Mouse (Mus musculus) CH12.LX (cell line): ENCODE data around the gene Tmem150a. TPM values are rescaled to one million over a fixed set of nuclear protein-coding genes. Genes with fewer than 3 reads are reported as not detected.

Experiments
- DNase-seq: peaks from one replicate; pipeline ENCODE4 v3.0.0-alpha.2; 2013; ENCODE audit errors: extremely low read depth
- H3K27ac ChIP-seq: 2 replicates; pipeline ENCODE4 v1.5.1; 2012; ENCODE audit warnings: low read depth, mild to moderate bottlenecking, control low read depth, moderate library complexity; ENCODE audit not compliant: insufficient read depth
- H3K27me3 ChIP-seq: replicated peaks from 2 replicates; pipeline ENCODE3; 2012; ENCODE audit warnings: inconsistent platforms
- H3K36me3 ChIP-seq, 2 experiments: replicated peaks in 1 of 2; 2 replicates each; pipeline versions ENCODE3 to v1.6.1; 2012; ENCODE audit warnings: inconsistent platforms in 1 of 2, low read length in 1 of 2, mild to moderate bottlenecking in 1 of 2, mixed read lengths in 1 of 2, moderate library complexity in 1 of 2; ENCODE audit not compliant: control insufficient read depth in 1 of 2, insufficient read depth in 1 of 2
- H3K4me1 ChIP-seq, 2 experiments: 2 replicates each; pipeline ENCODE4 v1.6.1; 2012; ENCODE audit warnings: inconsistent platforms in 1 of 2, moderate library complexity in 1 of 2; ENCODE audit not compliant: insufficient read depth in 2 of 2, control insufficient read depth in 1 of 2
- H3K4me2 ChIP-seq: 2 replicates; pipeline ENCODE4 v1.6.1; 2012; ENCODE audit warnings: low read depth, mild to moderate bottlenecking, control low read depth; ENCODE audit not compliant: poor library complexity, insufficient read depth, severe bottlenecking
- H3K4me3 ChIP-seq, 3 experiments: fragments of 150-350 bp in 1 of 3; sonication (generic) in 1 of 3; replicated peaks in 1 of 3; 2 replicates each; pipeline versions ENCODE3 to v1.5.1; 2011 to 2012; ENCODE audit warnings: low read depth in 2 of 3, low read length in 2 of 3, mild to moderate bottlenecking in 2 of 3, moderate library complexity in 2 of 3, control low read depth in 1 of 3, improper control_type of control experiment in 1 of 3, inconsistent platforms in 1 of 3, mixed read lengths in 1 of 3; ENCODE audit not compliant: poor library complexity in 1 of 3
- H3K79me2 ChIP-seq: replicated peaks from 2 replicates; pipeline ENCODE4 v1.6.1; 2012; ENCODE audit warnings: mild to moderate bottlenecking, moderate library complexity; ENCODE audit not compliant: control insufficient read depth, poor library complexity, insufficient read depth, severe bottlenecking; ENCODE audit errors: extremely low read depth
- H3K9ac ChIP-seq: 2 replicates; pipeline ENCODE4 v1.6.1; 2012; ENCODE audit warnings: low read depth, mild to moderate bottlenecking, control low read depth, moderate library complexity; ENCODE audit not compliant: insufficient read depth
- H3K9me3 ChIP-seq: replicated peaks from 2 replicates; pipeline ENCODE3; 2012; ENCODE audit warnings: low read length, inconsistent platforms, mixed read lengths
- CTCF ChIP-seq, 2 experiments: IDR thresholded peaks in 1 of 2; conservative IDR thresholded peaks in 1 of 2; 2 replicates each; pipeline ENCODE4 v1.5.1; 2011 to 2012; ENCODE audit warnings: low read depth in 2 of 2, low read length in 2 of 2, improper control_type of control experiment in 1 of 2, inconsistent platforms in 1 of 2, mild to moderate bottlenecking in 1 of 2, moderate library complexity in 1 of 2
- ELF1 ChIP-seq: IDR thresholded peaks from 2 replicates; pipeline ENCODE4 v1.6.1; 2014; ENCODE audit warnings: low read depth, mild to moderate bottlenecking, inconsistent platforms, low read length, improper control_type of control experiment
- EP300 ChIP-seq: IDR thresholded peaks from 2 replicates; pipeline ENCODE4 v1.6.1; 2011; ENCODE audit warnings: low read length, improper control_type of control experiment
- ETS1 ChIP-seq: conservative IDR thresholded peaks from 2 replicates; pipeline ENCODE4 v1.6.1; 2012; ENCODE audit warnings: low read depth, mild to moderate bottlenecking, inconsistent platforms, low read length, improper control_type of control experiment, moderate library complexity
- GABPA ChIP-seq: IDR thresholded peaks from 2 replicates; pipeline ENCODE4 v1.6.1; 2012; ENCODE audit warnings: low read depth, low read length, improper control_type of control experiment, inconsistent platforms; ENCODE audit not compliant: insufficient replicate concordance
- JUND ChIP-seq: conservative IDR thresholded peaks from 2 replicates; pipeline ENCODE4 v1.6.1; 2011; ENCODE audit warnings: low read depth, low read length, improper control_type of control experiment
- KAT2A ChIP-seq: IDR thresholded peaks from 2 replicates; pipeline ENCODE4 v1.6.1; 2012; ENCODE audit warnings: low read length, improper control_type of control experiment, inconsistent platforms; ENCODE audit not compliant: insufficient replicate concordance
- MAFK ChIP-seq: IDR thresholded peaks from 2 replicates; pipeline ENCODE4 v1.6.1; 2011; ENCODE audit warnings: low read length, improper control_type of control experiment; ENCODE audit not compliant: insufficient replicate concordance
- MAX ChIP-seq: IDR thresholded peaks from 2 replicates; pipeline ENCODE4 v1.6.1; 2011; ENCODE audit warnings: low read length, improper control_type of control experiment
- MEF2A ChIP-seq: IDR thresholded peaks from 2 replicates; pipeline ENCODE4 v1.6.1; 2014; ENCODE audit warnings: low read depth, mild to moderate bottlenecking, inconsistent platforms, low read length, improper control_type of control experiment, borderline replicate concordance
- MXI1 ChIP-seq: IDR thresholded peaks from 2 replicates; pipeline ENCODE4 v1.6.1; 2011; ENCODE audit warnings: mild to moderate bottlenecking, low read depth, low read length, improper control_type of control experiment
- MYC ChIP-seq: IDR thresholded peaks from 2 replicates; pipeline ENCODE4 v1.6.1; 2011; ENCODE audit warnings: low read depth, mild to moderate bottlenecking, improper control_type of control experiment, low read length
- NELFE ChIP-seq: IDR thresholded peaks from 2 replicates; pipeline ENCODE4 v1.6.1; 2011; ENCODE audit warnings: low read depth, low read length, improper control_type of control experiment
- PAX5 ChIP-seq: IDR thresholded peaks from 2 replicates; pipeline ENCODE4 v1.6.1; 2012; ENCODE audit warnings: low read length, inconsistent platforms, mixed read lengths
- POLR2AphosphoS2 ChIP-seq: IDR thresholded peaks from 2 replicates; pipeline ENCODE4 v1.6.1; 2011; ENCODE audit warnings: low read depth, low read length, improper control_type of control experiment
- RAD21 ChIP-seq: IDR thresholded peaks from 2 replicates; pipeline ENCODE4 v1.6.1; 2011; ENCODE audit warnings: low read depth, mild to moderate bottlenecking, low read length, improper control_type of control experiment, moderate library complexity
- RCOR1 ChIP-seq: conservative IDR thresholded peaks from 2 replicates; pipeline ENCODE4 v1.6.1; 2012; ENCODE audit warnings: low read depth, mild to moderate bottlenecking, inconsistent platforms, low read length, improper control_type of control experiment
- SIN3A ChIP-seq: IDR thresholded peaks from 2 replicates; pipeline ENCODE4 v1.6.1; 2012; ENCODE audit warnings: low read length, improper control_type of control experiment, inconsistent platforms
- TCF12 ChIP-seq: IDR thresholded peaks from 2 replicates; pipeline ENCODE4 v1.6.1; 2014; ENCODE audit warnings: low read depth, mild to moderate bottlenecking, inconsistent platforms, low read length, improper control_type of control experiment
- ZC3H11A ChIP-seq: IDR thresholded peaks from 2 replicates; pipeline ENCODE4 v1.6.1; 2012; ENCODE audit warnings: low read depth, mild to moderate bottlenecking, inconsistent platforms, low read length, improper control_type of control experiment
- ZKSCAN1 ChIP-seq: IDR thresholded peaks from 2 replicates; pipeline ENCODE4 v1.6.1; 2012; ENCODE audit warnings: low read depth, inconsistent platforms, low read length, improper control_type of control experiment, borderline replicate concordance
- ZMIZ1 ChIP-seq: IDR thresholded peaks from 2 replicates; pipeline ENCODE4 v1.6.1; 2012; ENCODE audit warnings: low read depth, mild to moderate bottlenecking, inconsistent platforms, low read length, improper control_type of control experiment
- ZNF384 ChIP-seq: IDR thresholded peaks from 2 replicates; pipeline ENCODE4 v1.6.1; 2012; ENCODE audit warnings: low read depth, low read length, improper control_type of control experiment, inconsistent platforms
- dilution Hi-C: fragments of 300-500 bp; cut with MboI; formaldehyde crosslinking; loops from 2 replicates; pipeline ENCODE4 v1.14.3; 2020; ENCODE audit warnings: low sequenced_read_pairs; ENCODE audit not compliant: extremely low pct_unique_long_range_greater_than_20kb, extremely low pct_ligation_motif_present
- in situ Hi-C: fragments of 300-500 bp; cut with MboI; formaldehyde crosslinking; loops from 3 replicates; pipeline ENCODE4 v1.14.3; 2019; ENCODE audit warnings: low sequenced_read_pairs, low pct_ligation_motif_present, low pct_unique_long_range_greater_than_20kb, mixed read lengths
- polyA plus RNA-seq: library from polyadenylated mRNA; unstranded; fragments of >175 nt; gene quantifications from 2 replicates; pipeline ENCODE4 v1.2.1, GENCODE M21; 2012; ENCODE audit warnings: low read depth; ENCODE audit not compliant: insufficient read length
- total RNA-seq, 2 experiments: library from RNA; depleted of rRNA; stranded (reverse); fragments of 300-350 nt in 1 of 2; fragments of >200 nt in 1 of 2; gene quantifications; 2 replicates each; pipeline ENCODE4 v1.2.3; 2012 to 2014

The Tmem150a gene
- total and polyA plus RNA-seq, 3 experiments, result 0.24 to 0.93 (median 0.59) TPM

GRCm38 (mm10) chr6:72359343-72359742 lies 4.1 kb downstream of the Tmem150a start:
- in situ Hi-C loops, result no loop called here
- dilution Hi-C loops, result no loop called here
- peaks cover 7% of the 10 kb centered on the region for H3K9me3 ChIP-seq
- H3K79me2 ChIP-seq, result peaks cover 15% of the 10 kb centered on the region
- no peak overlapping the region for H3K27ac ChIP-seq
- no peak overlapping the region for H3K9ac ChIP-seq
- H3K4me2 ChIP-seq, result no peak overlapping the region
- H3K27me3 ChIP-seq, result no peaks in the 10 kb centered on the region
- no peak overlapping the region for H3K4me3 ChIP-seq
- TF ChIP-seq JUND (no peak), RAD21 (no peak), EP300 (no peak), RCOR1 (no peak), POLR2AphosphoS2 (no peak), MXI1 (no peak), KAT2A (no peak), GABPA (no peak), ETS1 (no peak), ZC3H11A (no peak), SIN3A (no peak)
- DNase-seq, result no peak
- peaks cover 3 to 18% of the 10 kb centered on the region in 2 experiments; a peak in 3 of 4 replicates for H3K4me1 ChIP-seq
- H3K36me3 ChIP-seq, result peaks cover 45 to 68% of the 10 kb centered on the region in 2 experiments

GRCm38 (mm10) chr6:72359891-72360598 lies 4.8 kb downstream of the Tmem150a start:
- no peak overlapping the region for H3K4me3 ChIP-seq
- H3K4me1 ChIP-seq, result peaks cover 3 to 18% of the 10 kb centered on the region in 2 experiments; a peak in 3 of 4 replicates
- no peaks in the 10 kb centered on the region for H3K27me3 ChIP-seq
- TF ChIP-seq MAFK, result no peak
- TF ChIP-seq PAX5, result no peak
- no peak for TF ChIP-seq ZKSCAN1
- TF ChIP-seq GABPA, result no peak
- no peak for TF ChIP-seq MAX
- TF ChIP-seq ELF1, result no peak
- TF ChIP-seq CTCF (conservative IDR thresholded peaks at IDR 0.05 in 1 of 2, IDR thresholded peaks at IDR 0.05 in 1 of 2; ENCODE audit: low read depth in 2 of 2, low read length in 2 of 2), result no peak
- no peak for TF ChIP-seq NELFE
- TF ChIP-seq ZMIZ1, result no peak
- TF ChIP-seq ZNF384, result no peak
- no peak for TF ChIP-seq RAD21
- no peak for TF ChIP-seq MYC
- TF ChIP-seq SIN3A, result no peak
- TF ChIP-seq MEF2A, result no peak
- TF ChIP-seq TCF12, result no peak
- dilution Hi-C loops, result no loop called here
- H3K27ac ChIP-seq, result no peak overlapping the region
- in situ Hi-C loops, result no loop called here
- H3K9ac ChIP-seq, result no peak overlapping the region
- peaks cover 15% of the 10 kb centered on the region for H3K79me2 ChIP-seq
- no peak overlapping the region for H3K4me2 ChIP-seq
- peaks cover 42 to 61% of the 10 kb centered on the region in 2 experiments for H3K36me3 ChIP-seq
- no peak for DNase-seq
- H3K9me3 ChIP-seq, result peaks cover 5% of the 10 kb centered on the region
